Mouse (Mus musculus) ES-E14 (cell line): ENCODE measurements around the gene Nme7.

Source experiments
- CHD2 ChIP-seq: IDR thresholded peaks from 2 replicates; pipeline ENCODE4 v1.6.1; 2014; ENCODE audit warnings: mild to moderate bottlenecking, low read depth, low read length, inconsistent platforms
- MAFK ChIP-seq: IDR thresholded peaks from 2 replicates; pipeline ENCODE4 v1.6.1; 2014; ENCODE audit warnings: mild to moderate bottlenecking, low read depth, low read length, inconsistent platforms; ENCODE audit not compliant: insufficient read depth
- ZNF384 ChIP-seq: IDR thresholded peaks from 2 replicates; pipeline ENCODE4 v1.6.1; 2012; ENCODE audit warnings: low read depth, low read length, inconsistent platforms

GRCm38 (mm10) chr1:164384972-164385371 is 81.1 kb downstream of the Nme7 start:
- no peak for TF ChIP-seq MAFK
- no peak for TF ChIP-seq CHD2
- no peak for TF ChIP-seq ZNF384
